ENCODE assay signal across 24 mouse cellular contexts in the genomic region with DNA sequence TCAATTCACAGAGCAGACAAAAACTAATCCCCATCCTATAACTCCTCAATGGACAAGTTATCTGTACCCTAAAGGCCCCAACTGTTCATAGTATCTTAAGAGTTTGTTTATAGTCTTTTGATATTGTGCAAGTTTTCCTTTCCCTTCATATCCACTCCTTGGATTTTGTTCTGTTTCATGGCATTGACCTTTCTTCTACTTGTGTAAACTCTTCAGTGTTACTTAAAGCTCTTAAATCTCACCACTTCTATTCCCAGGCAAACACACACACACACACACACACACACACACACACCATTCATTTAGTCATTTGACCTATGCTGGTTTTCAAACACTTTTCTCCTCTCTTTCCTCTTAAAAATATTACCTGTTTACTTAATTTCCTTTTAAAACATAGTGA.
DNase-seq lines count a peak whose midpoint lies in the region; ATAC-seq and TF ChIP-seq lines count a peak whose summit lies in the region.
"Had no signal": no experiment of that assay in that cellular context is flagged by ENCODE, and none has a peak within 500 bp of the region (broad histone marks: within the 10 kb centered on the region; RNA-seq: fewer than 3 reads in every experiment).

No protein-coding gene starts in this region.

- ATAC-seq in lung, embryonic 14.5 days (ENCODE audit: insufficient read depth) = no peak; the same call in 1 of the 2 replicates
- peak; percentile 79 for ATAC-seq in lung, postnatal 0 days
- ATAC-seq: activated CD4-positive, CD25-positive, alpha-beta regulatory T cell, adult 4 months; CD4-positive, CD25-positive, alpha-beta regulatory T cell, adult 4 months; forebrain, embryonic 15.5 days; Patski had no signal

- no peak overlapping the region for H3K27ac ChIP-seq in lung, embryonic 14.5 days (ENCODE audit: low read depth)
- H3K27ac ChIP-seq in lung, postnatal 0 days (ENCODE audit: low read length) = no peak overlapping the region
- H3K27ac ChIP-seq: embryonic facial prominence, embryonic 10.5 days; embryonic facial prominence, embryonic 12.5 days; forebrain, embryonic 13.5 days; forebrain, embryonic 15.5 days had no signal

- H3K27me3 ChIP-seq in lung, embryonic 14.5 days (ENCODE audit: insufficient read depth, low read length) = no peaks in the 10 kb centered on the region
- no peaks in the 10 kb centered on the region for H3K27me3 ChIP-seq in lung, postnatal 0 days (replicated peaks; ENCODE audit: insufficient read depth, low read length)
- H3K27me3 ChIP-seq: CH12.LX; embryonic facial prominence, embryonic 12.5 days; forebrain, embryonic 13.5 days; forebrain, embryonic 15.5 days; Patski had no signal

- H3K4me2 ChIP-seq in lung, embryonic 14.5 days = no peak overlapping the region
- H3K4me2 ChIP-seq in lung, postnatal 0 days (replicated peaks; ENCODE audit: low read depth, low read length) = no peak overlapping the region
- H3K4me2 ChIP-seq: embryonic facial prominence, embryonic 12.5 days; forebrain, embryonic 13.5 days; forebrain, embryonic 15.5 days had no signal

- TF ChIP-seq CTCF in lung, embryonic 14.5 days (IDR thresholded peaks at IDR 0.05; ENCODE audit: low read depth) = no peak
- no peak for TF ChIP-seq CTCF in lung, postnatal 0 days (IDR thresholded peaks at IDR 0.05)

- peak; percentile 1 for DNase-seq in lung, embryonic 14.5 days
- no peak for DNase-seq in lung, postnatal 4 days
- peak; percentile 59 for DNase-seq in lung, postnatal 0 days (ENCODE audit: low spot score)
- no peak for DNase-seq in lung, adult 18-20 months
- peak; percentile 3 for DNase-seq in lung, postnatal 25 days (ENCODE audit: low spot score)
- DNase-seq in kidney, postnatal 4 days = no peak
- DNase-seq: adrenal gland, adult 8-10 months; adrenal gland, postnatal 14 days; adrenal gland, postnatal 36 days; B cell, adult 2 months; cerebellum, adult 11-12 months; cerebellum, adult 2 months; cerebellum, adult 9-10 months; cerebellum, postnatal 10 days; cerebellum, postnatal 25 days had no signal

- H3K4me1 ChIP-seq in lung, embryonic 14.5 days (ENCODE audit: insufficient read depth) = no peaks in the 10 kb centered on the region
- H3K4me1 ChIP-seq in lung, postnatal 0 days (ENCODE audit: insufficient read depth, low read depth, low read length) = no peaks in the 10 kb centered on the region
- H3K4me1 ChIP-seq: embryonic facial prominence, embryonic 10.5 days; embryonic facial prominence, embryonic 12.5 days had no signal

- H3K9ac ChIP-seq in lung, embryonic 14.5 days = no peak overlapping the region
- no peak overlapping the region for H3K9ac ChIP-seq in lung, postnatal 0 days (replicated peaks; ENCODE audit: low read depth)
- H3K9ac ChIP-seq: embryonic facial prominence, embryonic 12.5 days; forebrain, embryonic 13.5 days; forebrain, embryonic 15.5 days had no signal

- TF ChIP-seq EP300 in lung, postnatal 0 days (IDR thresholded peaks at IDR 0.05) = peak; percentile 48; the same call in 1 of the 2 replicates

- H3K9me3 ChIP-seq in lung, embryonic 14.5 days (ENCODE audit: low read depth, low read length) = no peaks in the 10 kb centered on the region
- no peaks in the 10 kb centered on the region; the same call in 1 of the 2 replicates for H3K9me3 ChIP-seq in lung, postnatal 0 days (ENCODE audit: low read length)
- H3K9me3 ChIP-seq: embryonic facial prominence, embryonic 10.5 days; embryonic facial prominence, embryonic 12.5 days; forebrain, embryonic 13.5 days; forebrain, embryonic 15.5 days had no signal

- no peaks in the 10 kb centered on the region for H3K36me3 ChIP-seq in lung, embryonic 14.5 days (ENCODE audit: insufficient read depth)
- H3K36me3 ChIP-seq in lung, postnatal 0 days (ENCODE audit: insufficient read depth, low read length) = no peaks in the 10 kb centered on the region
- H3K36me3 ChIP-seq: embryonic facial prominence, embryonic 10.5 days; embryonic facial prominence, embryonic 12.5 days; forebrain, embryonic 15.5 days; G1E had no signal

- H3K4me3 ChIP-seq in lung, embryonic 14.5 days (ENCODE audit: low read depth, low read length) = no peak overlapping the region
- H3K4me3 ChIP-seq in lung, postnatal 0 days (ENCODE audit: low read depth, low read length) = no peak overlapping the region
- H3K4me3 ChIP-seq: embryonic facial prominence, embryonic 10.5 days; embryonic facial prominence, embryonic 12.5 days; forebrain, embryonic 13.5 days; forebrain, embryonic 15.5 days had no signal

Comparison
In these comparisons a context has a peak if more than half of its experiments do, and no peak if none do; other contexts are left out.
1. DNase-seq: peak in lung, embryonic 14.5 days (single experiment), lung, postnatal 0 days (single experiment) and lung, postnatal 25 days (single experiment); none in lung, postnatal 4 days (0 of 2), lung, adult 18-20 months (0 of 2) and kidney, postnatal 4 days (0 of 2).